Mouse (Mus musculus): ENCODE data around the gene Scamp5.

DNA sequence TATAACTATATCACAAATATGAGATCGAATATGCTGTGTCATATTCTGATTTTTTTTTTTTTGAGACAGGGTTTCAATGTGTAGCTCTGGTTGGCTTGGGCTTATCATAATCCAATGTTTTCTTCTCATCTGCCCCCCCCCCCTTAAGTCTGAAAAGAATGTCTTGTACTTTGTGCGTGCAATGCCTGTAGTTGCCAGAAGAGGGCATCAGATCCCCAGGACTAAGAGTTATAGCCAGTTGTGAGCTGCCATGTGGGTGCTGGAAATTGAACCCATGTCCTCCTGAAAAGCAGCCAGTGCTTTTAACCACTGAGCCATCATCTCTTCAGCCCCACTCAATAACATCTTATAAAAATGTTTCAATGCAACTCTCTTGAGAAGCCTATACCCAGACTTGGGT, 8.2 kb downstream of the Scamp5 start:
- TF ChIP-seq CTCF (IDR thresholded peaks at IDR 0.05; ENCODE audit: low read depth, low read length) (no peak), POLR2A (IDR thresholded peaks at IDR 0.05; ENCODE audit: extremely low read depth, insufficient read depth, low read length) (no peak)
